ENCODE assay signal across 24 mouse cellular contexts in the genomic region with DNA sequence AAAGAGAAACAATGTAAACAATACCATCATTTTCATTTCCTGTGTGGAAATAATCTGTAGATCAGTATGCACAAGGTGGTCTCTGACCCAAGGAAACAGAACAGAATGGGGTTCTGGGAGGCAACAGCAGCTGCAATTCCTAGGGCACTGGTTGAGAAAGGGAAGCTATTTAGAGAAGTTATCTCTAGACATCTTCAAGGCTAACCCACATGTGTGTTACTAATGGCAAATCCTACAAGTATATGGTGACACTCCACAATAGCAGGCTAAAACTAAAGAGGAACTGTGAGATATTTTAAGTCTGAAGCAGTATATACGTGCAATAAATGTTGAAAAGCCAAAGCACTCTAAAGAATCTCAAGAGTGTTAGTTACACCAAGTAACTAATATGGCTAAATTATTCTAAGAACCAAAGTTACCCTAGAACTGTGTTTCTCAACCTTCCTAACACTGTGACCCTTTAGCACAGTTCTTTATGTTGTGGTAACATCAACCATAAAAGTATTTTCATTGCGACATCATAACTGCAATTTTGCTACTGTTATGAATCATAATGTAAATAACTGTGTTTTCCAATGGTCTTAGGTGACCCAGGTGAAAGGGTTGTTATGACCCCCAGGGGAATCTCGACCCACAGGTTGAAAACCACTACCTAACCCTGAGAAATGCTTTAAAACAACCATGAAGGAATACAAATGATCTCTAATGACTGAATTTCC. TPM values are rescaled to one million over a fixed set of nuclear protein-coding genes. Genes with fewer than 3 reads are reported as not detected.
DNase-seq lines count a peak whose midpoint lies in the region; ATAC-seq and TF ChIP-seq lines count a peak whose summit lies in the region.
"Had no signal": no experiment of that assay in that cellular context is flagged by ENCODE, and none has a peak within 500 bp of the region (broad histone marks: within the 10 kb centered on the region; RNA-seq: fewer than 3 reads in every experiment).

No protein-coding gene starts in this region.

- H3K4me3 ChIP-seq in C2C12 (ENCODE audit: insufficient read depth, poor library complexity, severe bottlenecking) (no peak overlapping the region), myocyte (no peak overlapping the region)
- H3K4me3 ChIP-seq: embryonic facial prominence, embryonic 13.5 days; hindbrain, embryonic 13.5 days; limb, embryonic 10.5 days; limb, embryonic 15.5 days; lung, embryonic 15.5 days had no signal

- H3ac ChIP-seq in C2C12 (ENCODE audit: control insufficient read depth, insufficient read length, low read depth), result no peak overlapping the region
- no peak overlapping the region for H3ac ChIP-seq in myocyte (ENCODE audit: control insufficient read depth, insufficient read length)

- no peaks in the 10 kb centered on the region for H3K36me3 ChIP-seq in C2C12 (ENCODE audit: control insufficient read depth, insufficient read depth)
- H3K36me3 ChIP-seq in myocyte (ENCODE audit: control insufficient read depth, insufficient read depth), result no peaks in the 10 kb centered on the region
- H3K36me3 ChIP-seq: embryonic facial prominence, embryonic 13.5 days; hindbrain, embryonic 13.5 days; limb, embryonic 15.5 days; lung, embryonic 15.5 days had no signal

- TF ChIP-seq CTCF in C2C12 (IDR thresholded peaks at IDR 0.05; ENCODE audit: control insufficient read depth, insufficient read depth, insufficient read length), result no peak

- H3K4me2 ChIP-seq in myocyte (ENCODE audit: low read depth), result no peak overlapping the region
- H3K4me2 ChIP-seq: embryonic facial prominence, embryonic 13.5 days; heart, embryonic 11.5 days; hindbrain, embryonic 13.5 days; limb, embryonic 15.5 days; lung, embryonic 15.5 days had no signal

- H3K79me2 ChIP-seq in C2C12 (ENCODE audit: control insufficient read depth, insufficient read depth), result peaks cover 100% of the 10 kb centered on the region
- peaks cover 97% of the 10 kb centered on the region for H3K79me2 ChIP-seq in myocyte (ENCODE audit: control insufficient read depth, insufficient read depth)

- TF ChIP-seq POLR2A in myocyte (IDR thresholded peaks at IDR 0.05; ENCODE audit: insufficient read length, low read depth), result no peak

- peak; percentile 65 for DNase-seq in MEL-GATA-1-ER (ENCODE audit: extremely low read depth, low read depth)
- no peak for DNase-seq in layer of hippocampus, adult 8-10 months (ENCODE audit: low spot score in 2 of 2)
- no peak for DNase-seq in retina, postnatal 1 day
- DNase-seq in adrenal gland, postnatal 4 days (ENCODE audit: low spot score in 2 of 2), result no peak
- DNase-seq in gastrocnemius, adult 8-10 months (ENCODE audit: low spot score in 2 of 2), result no peak
- DNase-seq: adrenal gland, adult 8-10 months; cerebellum, adult 11-12 months; cerebellum, adult 9-11 months; gastrocnemius, postnatal 14 days; heart, adult 11 months; heart, postnatal 36 days; kidney, postnatal 14 days; lung, postnatal 36 days; midbrain, embryonic 14.5 days had no signal

- peak; percentile 99 for ATAC-seq in granulocyte monocyte progenitor cell, adult 5-6 weeks (replicated peaks; ENCODE audit: poor library complexity, severe bottlenecking)
- ATAC-seq: intestine, postnatal 0 days had no signal

- no peaks in the 10 kb centered on the region for H3K27me3 ChIP-seq in C2C12 (ENCODE audit: control insufficient read depth, insufficient read depth, insufficient read length)
- no peaks in the 10 kb centered on the region for H3K27me3 ChIP-seq in myocyte (ENCODE audit: control insufficient read depth, insufficient read depth, insufficient read length)
- H3K27me3 ChIP-seq: embryonic facial prominence, embryonic 13.5 days; hindbrain, embryonic 13.5 days; limb, embryonic 15.5 days; lung, embryonic 15.5 days had no signal

- peaks cover 82% of the 10 kb centered on the region for H3K79me3 ChIP-seq in C2C12 (ENCODE audit: low read depth)

TF ChIP-seq in C2C12, 6 proteins besides CTCF, POLR2A, EP300 and RAD21:
- TF ChIP-seq CEBPB (IDR thresholded peaks at IDR 0.05; ENCODE audit: low read depth) (peak; percentile 85), MYOD1 (IDR thresholded peaks at IDR 0.05; ENCODE audit: control insufficient read depth, insufficient read length, low read depth) (no peak)

TF ChIP-seq in myocyte, 11 proteins besides CTCF, POLR2A, EP300 and RAD21:
- TF ChIP-seq MAX (IDR thresholded peaks at IDR 0.05; ENCODE audit: low read depth) (no peak), MYOD1 (IDR thresholded peaks at IDR 0.05; ENCODE audit: control insufficient read depth in 1 of 3, insufficient read length in 2 of 3, low read depth in 2 of 3) (peak in 1 of 3 experiments; percentile 30), POLR2AphosphoS2 (IDR thresholded peaks at IDR 0.05; ENCODE audit: insufficient read length, low read depth) (no peak), CEBPB (IDR thresholded peaks at IDR 0.05; ENCODE audit: insufficient read depth, poor library complexity, severe bottlenecking) (peak; percentile 78), SRF (IDR thresholded peaks at IDR 0.05; ENCODE audit: control insufficient read depth, insufficient read length, low read depth) (no peak), MYOG (IDR thresholded peaks at IDR 0.05; ENCODE audit: control insufficient read depth in 1 of 3, insufficient read depth in 1 of 3, insufficient read length in 2 of 3, low read depth in 2 of 3) (no peak)

RNA-seq across cellular contexts. Expression of gene Tcf12, which starts 22.6 kb away (rescaled TPM):
- polyA plus RNA-seq in C2C12 (2012; fragmentation: generic; extraction: Trizol) (26.2 TPM), myocyte (2012; fragmentation: generic; extraction: Trizol) (34.6 TPM)
- 76.7 and 79.8 TPM in 2 replicates for total RNA-seq in granulocyte monocyte progenitor cell, adult 5-6 weeks (2014; fragmentation: Nextera tagmentation)
- 38.5 and 52.7 TPM in 2 replicates for total RNA-seq in granulocyte monocyte progenitor cell, adult 5-6 weeks (2017)
- total RNA-seq in layer of hippocampus, adult 8-10 months (2022), result 10 to 100 TPM; 54.6 to 66.6 (median 58.7) TPM
- 100 to 1,000 TPM; 120 TPM for total RNA-seq in adrenal gland, postnatal 4 days (2021)
- 10 to 100 TPM; 16.6 to 26.1 (median 23.5) TPM for total RNA-seq in gastrocnemius, adult 8-10 months (2022)
